9 mouse cellular contexts compared by ENCODE assay signal in the genomic region with DNA sequence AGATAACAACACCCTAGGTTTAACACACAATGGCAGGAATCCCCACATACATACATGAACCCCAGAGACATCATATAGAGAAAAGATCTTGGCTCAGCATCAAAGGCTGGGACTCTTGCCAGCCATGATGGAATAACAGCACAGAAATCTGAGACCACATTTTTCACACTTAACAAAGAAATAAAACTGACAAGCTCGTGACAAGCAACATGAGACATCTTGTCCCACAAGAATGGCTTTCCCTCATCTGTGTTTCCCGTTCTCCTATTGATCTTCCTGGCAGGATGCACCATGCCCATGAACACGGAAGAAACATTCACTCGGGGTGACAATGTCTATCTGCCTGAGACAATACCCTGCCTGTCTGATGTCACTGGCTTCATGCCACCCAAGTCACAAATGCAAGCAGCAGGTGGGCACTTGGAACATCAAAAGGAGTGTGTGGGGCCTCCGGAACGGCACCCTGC.
DNase-seq lines count a peak whose midpoint lies in the region; ATAC-seq and TF ChIP-seq lines count a peak whose summit lies in the region.
"Had no signal": no experiment of that assay in that cellular context is flagged by ENCODE, and none has a peak within 500 bp of the region (broad histone marks: within the 10 kb centered on the region; RNA-seq: fewer than 3 reads in every experiment).

No protein-coding gene starts in this region.

- no peaks in the 10 kb centered on the region for H3K27me3 ChIP-seq in kidney, embryonic 15.5 days
- H3K27me3 ChIP-seq in hindbrain, embryonic 10.5 days (ENCODE audit: insufficient read depth, poor library complexity, severe bottlenecking): no peaks in the 10 kb centered on the region
- H3K27me3 ChIP-seq in midbrain, embryonic 14.5 days (ENCODE audit: control insufficient read depth, insufficient read depth, low read length): no peaks in the 10 kb centered on the region

- H3K9me3 ChIP-seq in kidney, embryonic 15.5 days (replicated peaks): no peaks in the 10 kb centered on the region
- H3K9me3 ChIP-seq in hindbrain, embryonic 10.5 days: no peaks in the 10 kb centered on the region
- H3K9me3 ChIP-seq in midbrain, embryonic 14.5 days (ENCODE audit: control insufficient read depth, low read length): no peaks in the 10 kb centered on the region

- peak overlapping the region; percentile 46; the same call in 1 of the 2 replicates for H3K27ac ChIP-seq in kidney, embryonic 15.5 days
- peak overlapping the region; percentile 89 for H3K27ac ChIP-seq in hindbrain, embryonic 10.5 days
- peak overlapping the region; percentile 73 for H3K27ac ChIP-seq in midbrain, embryonic 14.5 days (replicated peaks; ENCODE audit: low read depth, low read length)

- no peak for ATAC-seq in kidney, embryonic 15.5 days (replicated peaks; ENCODE audit: low FRiP score)
- ATAC-seq in midbrain, embryonic 14.5 days (ENCODE audit: low FRiP score, low TSS enrichment): no peak

- no peak for DNase-seq in kidney, postnatal 36 days
- DNase-seq in brain, embryonic 14.5 days (ENCODE audit: low read depth): peak; percentile 87
- peak; percentile 43 for DNase-seq in hindbrain, embryonic 10.5 days (ENCODE audit: low spot score)
- peak; percentile 70 for DNase-seq in midbrain, embryonic 14.5 days
- no peak for DNase-seq in testis, postnatal 14 days (ENCODE audit: low spot score)
- no peak for DNase-seq in thymus, adult 18-20 months
- DNase-seq in heart, postnatal 25 days (ENCODE audit: low spot score): no peak
- DNase-seq: gastrocnemius, postnatal 25 days had no signal

- intact Hi-C loops in heart, postnatal 25 days (cut with DNase I): loop anchor here (5.0 kb wide), 1 partner anchor 133 kb away; no protein-coding TSS in a partner anchor

- TF ChIP-seq POLR2A in brain, embryonic 14.5 days (IDR thresholded peaks at IDR 0.05; ENCODE audit: borderline replicate concordance, extremely low read depth, insufficient read depth, insufficient read length, poor library complexity, severe bottlenecking): no peak

- no peak overlapping the region for H3K4me3 ChIP-seq in kidney, embryonic 15.5 days (replicated peaks)
- 0 out of 2 replicates have a peak overlapping the region, but pooled peaks have one; percentile 37 for H3K4me3 ChIP-seq in hindbrain, embryonic 10.5 days
- no peak overlapping the region for H3K4me3 ChIP-seq in midbrain, embryonic 14.5 days (replicated peaks; ENCODE audit: low read depth, low read length)

- no peaks in the 10 kb centered on the region for H3K36me3 ChIP-seq in kidney, embryonic 15.5 days
- no peaks in the 10 kb centered on the region for H3K36me3 ChIP-seq in hindbrain, embryonic 10.5 days
- no peaks in the 10 kb centered on the region for H3K36me3 ChIP-seq in midbrain, embryonic 14.5 days (ENCODE audit: control insufficient read depth, insufficient read depth, low read length)

- no peak for TF ChIP-seq CTCF in brain, embryonic 14.5 days (IDR thresholded peaks at IDR 0.05; ENCODE audit: borderline replicate concordance, extremely low read depth, insufficient read depth, insufficient read length)

- H3K4me1 ChIP-seq in kidney, embryonic 15.5 days: peaks cover 31% of the 10 kb centered on the region
- peaks cover 51% of the 10 kb centered on the region for H3K4me1 ChIP-seq in hindbrain, embryonic 10.5 days (replicated peaks)
- peaks cover 35% of the 10 kb centered on the region for H3K4me1 ChIP-seq in midbrain, embryonic 14.5 days (ENCODE audit: control insufficient read depth, insufficient read depth, low read length)

- WGBS in kidney, embryonic 15.5 days: 12% methylated on average over 6 of the region's 6 CpGs
- 8% methylated on average over 6 of the region's 6 CpGs for WGBS in hindbrain, embryonic 10.5 days
- WGBS in midbrain, embryonic 14.5 days: 2% methylated on average over 6 of the region's 6 CpGs

- no peak overlapping the region for H3K4me2 ChIP-seq in kidney, embryonic 15.5 days
- peak overlapping the region; percentile 51; the same call in 1 of the 2 replicates for H3K4me2 ChIP-seq in midbrain, embryonic 14.5 days (ENCODE audit: low read length)

- no peak overlapping the region for H3K9ac ChIP-seq in kidney, embryonic 15.5 days
- no peak overlapping the region for H3K9ac ChIP-seq in midbrain, embryonic 14.5 days (replicated peaks; ENCODE audit: low read length)

Comparison
In these comparisons a context has a peak if more than half of its experiments do, and no peak if none do; other contexts are left out.
1. DNase-seq: peak in brain, embryonic 14.5 days (single experiment), hindbrain, embryonic 10.5 days (single experiment) and midbrain, embryonic 14.5 days (single experiment); none in kidney, postnatal 36 days (0 of 2), testis, postnatal 14 days (single experiment), thymus, adult 18-20 months (0 of 2) and heart, postnatal 25 days (single experiment).
2. Peak in every context shown above with its lines, with median percentiles within 50 percentile points of each other: H3K27ac ChIP-seq.